Mouse (Mus musculus) heart, postnatal 0 days (tissue): ENCODE results near the gene St5. TPM values are rescaled to one million over a fixed set of nuclear protein-coding genes. Genes with fewer than 3 reads are reported as not detected.
A peak's percentile ranks its signal among the peaks of the same experiment; 100 is the strongest.

Experiments
- ATAC-seq: fragments of 200-750 bp; cut with Nextera tagmentation; 2 replicates; pipeline ENCODE4 v1.8.0; 2017; ENCODE audit warnings: low read depth, moderate number of reproducible peaks, moderate library complexity; ENCODE audit not compliant: insufficient read depth
- DNase-seq: peaks from one replicate; pipeline ENCODE4 v3.0.0-alpha.2; 2016; ENCODE audit warnings: low spot score
- H3K27ac ChIP-seq: fragments of 300-500 bp; sonication (generic); 2 replicates; pipeline ENCODE4 v1.5.1; 2014; ENCODE audit warnings: low read depth, mild to moderate bottlenecking
- H3K27me3 ChIP-seq: fragments of 300-500 bp; sonication (generic); 2 replicates; pipeline ENCODE4 v1.6.1; 2014; ENCODE audit warnings: low read length, mixed read lengths; ENCODE audit not compliant: control insufficient read depth, insufficient read depth
- H3K36me3 ChIP-seq: fragments of 300-500 bp; sonication (generic); replicated peaks from 2 replicates; pipeline ENCODE4 v1.6.1; 2014; ENCODE audit warnings: low read length, mixed read lengths; ENCODE audit not compliant: control insufficient read depth, insufficient read depth
- H3K4me1 ChIP-seq: fragments of 300-500 bp; sonication (generic); 2 replicates; pipeline ENCODE4 v1.6.1; 2014; ENCODE audit warnings: antibody characterized with exemption; ENCODE audit not compliant: control insufficient read depth, insufficient read depth
- H3K4me2 ChIP-seq: fragments of 300-500 bp; sonication (generic); 2 replicates; pipeline ENCODE4 v1.6.1; 2014; ENCODE audit warnings: low read depth, mild to moderate bottlenecking, low read length, moderate library complexity
- H3K4me3 ChIP-seq: fragments of 300-500 bp; sonication (generic); 2 replicates; pipeline ENCODE4 v1.5.1; 2014; ENCODE audit warnings: low read depth, low read length
- H3K9ac ChIP-seq: fragments of 300-500 bp; sonication (generic); replicated peaks from 2 replicates; pipeline ENCODE4 v1.6.1; 2014; ENCODE audit warnings: low read depth, low read length, mixed read lengths
- H3K9me3 ChIP-seq: fragments of 300-500 bp; sonication (generic); replicated peaks from 2 replicates; pipeline ENCODE4 v1.6.1; 2016; ENCODE audit warnings: low read length; ENCODE audit not compliant: control insufficient read depth
- CTCF ChIP-seq: IDR thresholded peaks from 2 replicates; pipeline ENCODE4 v1.5.1; 2016; ENCODE audit warnings: antibody characterized with exemption, control low read depth, low read depth
- EP300 ChIP-seq: IDR thresholded peaks from 2 replicates; pipeline ENCODE4 v1.6.1; 2016; ENCODE audit warnings: antibody characterized with exemption, low read depth
- WGBS: fragments of 180-500 bp; shearing (Covaris S2); extraction: QIAGEN DNeasy Blood & Tissue Kit; methylation state at CpG from one replicate; pipeline ENCODE4 v1.1.7; 2014; 5-methylcytosine and 5-hydroxymethylcytosine counted together
- polyA plus RNA-seq: library from polyadenylated mRNA; unstranded; fragments of >200 nt; fragmentation: Nextera tagmentation; extraction: Ambion mirVana; gene quantifications from 2 replicates; pipeline ENCODE4 v1.2.1, GENCODE M21; 2015
- total RNA-seq: library from RNA; depleted of rRNA; stranded (reverse); fragments of >200 nt; gene quantifications from 2 replicates; pipeline ENCODE4 v1.2.3, GENCODE M21; 2014; ENCODE audit warnings: low replicate concordance

St5 gene
- total and polyA plus RNA-seq, 2 experiments from 2014 or later: 28.8 to 58.8 TPM

DNA sequence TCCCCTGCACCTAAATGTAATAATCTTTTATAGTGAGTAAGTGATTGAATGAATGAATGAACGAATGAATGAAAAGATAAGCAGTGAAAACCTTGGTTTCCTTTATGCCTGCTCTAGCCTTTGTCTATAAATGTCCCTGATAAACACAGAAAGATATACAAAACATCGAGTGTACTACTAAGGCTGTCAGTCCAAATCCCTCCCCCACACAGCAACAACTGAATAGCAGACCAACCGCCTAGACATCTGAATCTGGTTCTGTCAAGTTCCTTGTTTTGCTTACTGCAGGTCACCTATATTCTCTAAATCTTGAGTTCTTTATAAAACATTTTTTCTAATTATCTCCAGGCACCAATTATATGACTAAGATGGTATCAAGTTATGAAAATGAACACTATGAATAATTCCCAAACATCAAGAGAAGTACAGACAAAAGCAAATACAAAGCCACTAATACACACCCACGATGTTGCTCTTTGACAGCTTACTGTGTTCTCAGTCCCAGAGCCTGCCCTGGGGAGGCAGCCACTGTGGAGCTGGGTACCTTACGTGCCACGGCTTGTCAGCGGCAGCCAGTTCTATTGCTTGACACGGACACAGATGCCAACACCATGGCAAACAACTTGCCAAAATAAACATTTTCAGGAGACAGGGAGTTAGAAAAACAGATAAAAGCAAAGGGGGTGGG is 141.8 kb downstream of the St5 start:
- Histone ChIP-seq H3K36me3 (peaks cover 6% of the 10 kb centered on the region), H3K9ac (no peak overlapping the region), H3K27me3 (no peaks in the 10 kb centered on the region), H3K9me3 (no peaks in the 10 kb centered on the region), H3K4me3 (no peak overlapping the region), H3K4me2 (0 out of 2 replicates have a peak overlapping the region, but pooled peaks have one; percentile 31), H3K4me1 (peaks cover 39% of the 10 kb centered on the region), H3K27ac (0 out of 2 replicates have a peak overlapping the region, but pooled peaks have one; percentile 76)
- TF ChIP-seq EP300: no peak
- TF ChIP-seq CTCF: no peak
- DNase-seq (peak; percentile 47), ATAC-seq (no peak)
- 27% methylated on average over 8 of the region's 8 CpGs for WGBS

GRCm38 (mm10) chr7:109559536-109559935 is 143.9 kb downstream of the St5 start:
- ATAC-seq (peak; percentile 90), DNase-seq (peak; percentile 84)
- Histone ChIP-seq H3K4me1 (peaks cover 39% of the 10 kb centered on the region), H3K4me2 (no peak overlapping the region), H3K9me3 (no peaks in the 10 kb centered on the region), H3K9ac (peak overlapping the region; percentile 27; the same call in 1 of the 2 replicates), H3K27ac (peak overlapping the region; percentile 78), H3K4me3 (no peak overlapping the region), H3K27me3 (no peaks in the 10 kb centered on the region), H3K36me3 (peaks cover 22% of the 10 kb centered on the region)
- TF ChIP-seq CTCF (no peak), EP300 (0 out of 2 replicates have a peak, but pooled peaks have one; percentile 39)
- 15% methylated on average over 6 of the region's 6 CpGs for WGBS

- H3K27me3 ChIP-seq: no peaks in the 10 kb centered on the region
- H3K4me3 ChIP-seq: no peak overlapping the region
- no peaks in the 10 kb centered on the region for H3K9me3 ChIP-seq
- ATAC-seq (no peak), DNase-seq (no peak)
- 67% methylated on average over 5 of the region's 5 CpGs for WGBS
- H3K36me3 ChIP-seq: peaks cover 78% of the 10 kb centered on the region
- no peak overlapping the region for H3K9ac ChIP-seq
- H3K4me2 ChIP-seq: no peak overlapping the region
- H3K4me1 ChIP-seq: peaks cover 2% of the 10 kb centered on the region; the same call in 1 of the 2 replicates
- H3K27ac ChIP-seq: peak overlapping the region; percentile 16; the same call in 1 of the 2 replicates
- TF ChIP-seq CTCF: no peak
- no peak for TF ChIP-seq EP300
These were observed 156.7 kb downstream of the St5 start for GRCm38 (mm10) chr7:109546726-109547125.

GRCm38 (mm10) chr7:109546186-109546585 is 157.2 kb downstream of the St5 start:
- Histone ChIP-seq H3K27me3 (no peaks in the 10 kb centered on the region), H3K4me3 (no peak overlapping the region), H3K27ac (0 out of 2 replicates have a peak overlapping the region, but pooled peaks have one; percentile 2), H3K4me2 (no peak overlapping the region), H3K9ac (no peak overlapping the region), H3K36me3 (peaks cover 78% of the 10 kb centered on the region), H3K9me3 (no peaks in the 10 kb centered on the region), H3K4me1 (peaks cover 2% of the 10 kb centered on the region; the same call in 1 of the 2 replicates)
- TF ChIP-seq EP300 (no peak), CTCF (no peak)
- ATAC-seq (no peak), DNase-seq (no peak)
- 97% methylated on average over 2 of the region's 2 CpGs for WGBS

- no peaks in the 10 kb centered on the region for H3K27me3 ChIP-seq
- TF ChIP-seq CTCF (no peak), EP300 (no peak)
- no peak overlapping the region for H3K4me3 ChIP-seq
- H3K9ac ChIP-seq: no peak overlapping the region
- peaks cover 2% of the 10 kb centered on the region; the same call in 1 of the 2 replicates for H3K4me1 ChIP-seq
- ATAC-seq (no peak; the same call in 1 of the 2 replicates), DNase-seq (no peak)
- H3K27ac ChIP-seq: peak overlapping the region; percentile 70
- WGBS: 46% methylated on average over 10 of the region's 10 CpGs
- no peaks in the 10 kb centered on the region for H3K9me3 ChIP-seq
- H3K36me3 ChIP-seq: peaks cover 78% of the 10 kb centered on the region
- no peak overlapping the region for H3K4me2 ChIP-seq
These were observed 158.0 kb downstream of the St5 start for GRCm38 (mm10) chr7:109545255-109545993.
